Mouse (Mus musculus) cortical plate, adult 2 months (tissue): ENCODE measurements at regions not wholly inside any gene's neighbourhood (a gene's known extent, or its start where the extent isn't known, plus 50 kb on each side); places are given as distances from the start of the nearest gene placed in this dataset.

ENCODE experiments used
- H3K27ac ChIP-seq: fragments of 200-500 bp; 2 replicates; pipeline ENCODE4 v1.5.1; 2012; ENCODE audit warnings: low read length, control low read depth, inconsistent platforms; ENCODE audit not compliant: insufficient read depth
- H3K4me1 ChIP-seq: fragments of 200-500 bp; 2 replicates; pipeline ENCODE4 v1.6.1; 2011; ENCODE audit warnings: low read length; ENCODE audit not compliant: control insufficient read depth, insufficient read depth
- H3K4me3 ChIP-seq: fragments of 200-500 bp; 2 replicates; pipeline ENCODE4 v1.5.1; 2011; ENCODE audit warnings: mild to moderate bottlenecking, low read length, control low read depth; ENCODE audit not compliant: insufficient read depth
- CTCF ChIP-seq: fragments of 200-500 bp; IDR thresholded peaks from 2 replicates; pipeline ENCODE4 v1.5.1; 2011; ENCODE audit warnings: mild to moderate bottlenecking, control low read depth, low read length; ENCODE audit not compliant: insufficient read depth; ENCODE audit errors: extremely low read depth
- POLR2A ChIP-seq: fragments of 200-500 bp; IDR thresholded peaks from 2 replicates; pipeline ENCODE4 v1.6.1; 2011; ENCODE audit warnings: mild to moderate bottlenecking, low read length, control low read depth; ENCODE audit not compliant: insufficient read depth; ENCODE audit errors: extremely low read depth

- no peak overlapping the region for H3K4me3 ChIP-seq
- no peaks in the 10 kb centered on the region for H3K4me1 ChIP-seq
- no peak overlapping the region for H3K27ac ChIP-seq
- TF ChIP-seq POLR2A (no peak), CTCF (peak; percentile 31; the same call in 1 of the 2 replicates)
Observed at GRCm38 (mm10) chr7:51434865-51435264, 76.0 kb upstream of the Ano5 start.

GRCm38 (mm10) chr7:51454989-51455692, 55.7 kb upstream of the Ano5 start:
- Histone ChIP-seq H3K4me1 (no peaks in the 10 kb centered on the region), H3K27ac (no peak overlapping the region), H3K4me3 (no peak overlapping the region)
- TF ChIP-seq POLR2A (no peak), CTCF (no peak)

GRCm38 (mm10) chr7:51458757-51459156, 52.1 kb upstream of the Ano5 start:
- TF ChIP-seq POLR2A (no peak), CTCF (no peak)
- Histone ChIP-seq H3K4me1 (no peaks in the 10 kb centered on the region), H3K27ac (no peak overlapping the region)

More at GRCm38 (mm10) chr7:51458757-51459156, 52.1 kb upstream of the Ano5 start:
- H3K4me3 ChIP-seq: no peak overlapping the region
